Mouse (Mus musculus) R1 (cell line): ENCODE measurements around the gene Ube2l6.
A peak's percentile ranks its signal among the peaks of the same experiment; 100 is the strongest.

Experiments
- DNase-seq: peaks from one replicate; pipeline ENCODE4 v3.0.0-alpha.2; 2018; ENCODE audit warnings: low read depth, low spot score

The Ube2l6 gene

GRCm38 (mm10) chr2:84837817-84838592 lies 39.4 kb downstream of the Ube2l6 start:
- peak; percentile 89 for DNase-seq

GRCm38 (mm10) chr2:84838593-84838949 lies 39.9 kb downstream of the Ube2l6 start, which contains the start of gene Slc43a1:
TSS of gene Slc43a1 (plus strand) at chr2:84838850.
- DNase-seq = no peak

- DNase-seq = peak; percentile 57
These were observed 40.7 kb downstream of the Ube2l6 start for GRCm38 (mm10) chr2:84838993-84839980.

DNA sequence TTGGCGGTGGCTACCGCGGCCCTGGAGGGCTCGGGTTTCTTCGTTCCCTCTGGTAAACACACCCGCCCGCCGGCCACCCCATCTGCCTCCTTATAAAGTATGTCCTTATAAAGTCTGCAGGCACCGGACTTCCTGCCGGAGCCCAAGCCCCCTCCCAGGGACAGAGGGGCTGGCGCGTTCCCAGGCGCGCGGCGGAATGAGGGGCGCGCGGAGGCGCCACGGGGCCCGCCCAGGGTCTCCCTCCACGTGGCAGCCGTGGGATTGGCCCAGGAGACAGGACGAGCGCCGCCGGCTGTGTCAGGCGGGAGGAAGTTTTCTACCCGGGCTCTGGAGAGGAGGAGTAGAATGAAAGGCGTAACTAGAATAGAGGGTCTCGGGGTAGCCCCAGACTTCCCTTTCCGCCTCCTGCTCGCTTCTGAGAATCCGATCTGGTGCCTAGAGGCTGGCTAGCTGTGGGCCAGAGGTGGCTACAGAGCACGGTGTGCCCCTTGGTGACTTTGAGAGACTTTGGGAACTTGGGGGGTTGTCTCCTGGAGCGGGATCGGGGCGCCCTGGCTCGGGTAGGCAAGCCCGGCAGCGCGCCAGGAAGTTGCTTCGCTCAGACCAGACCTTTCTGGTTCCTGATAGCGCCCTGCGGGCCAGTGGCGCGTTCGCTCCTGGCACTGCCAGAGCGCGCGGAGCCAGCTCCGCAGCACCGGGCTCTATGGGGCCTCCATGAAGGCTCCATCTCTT lies 41.6 kb downstream of the Ube2l6 start:
- DNase-seq = peak; percentile 84

DNA sequence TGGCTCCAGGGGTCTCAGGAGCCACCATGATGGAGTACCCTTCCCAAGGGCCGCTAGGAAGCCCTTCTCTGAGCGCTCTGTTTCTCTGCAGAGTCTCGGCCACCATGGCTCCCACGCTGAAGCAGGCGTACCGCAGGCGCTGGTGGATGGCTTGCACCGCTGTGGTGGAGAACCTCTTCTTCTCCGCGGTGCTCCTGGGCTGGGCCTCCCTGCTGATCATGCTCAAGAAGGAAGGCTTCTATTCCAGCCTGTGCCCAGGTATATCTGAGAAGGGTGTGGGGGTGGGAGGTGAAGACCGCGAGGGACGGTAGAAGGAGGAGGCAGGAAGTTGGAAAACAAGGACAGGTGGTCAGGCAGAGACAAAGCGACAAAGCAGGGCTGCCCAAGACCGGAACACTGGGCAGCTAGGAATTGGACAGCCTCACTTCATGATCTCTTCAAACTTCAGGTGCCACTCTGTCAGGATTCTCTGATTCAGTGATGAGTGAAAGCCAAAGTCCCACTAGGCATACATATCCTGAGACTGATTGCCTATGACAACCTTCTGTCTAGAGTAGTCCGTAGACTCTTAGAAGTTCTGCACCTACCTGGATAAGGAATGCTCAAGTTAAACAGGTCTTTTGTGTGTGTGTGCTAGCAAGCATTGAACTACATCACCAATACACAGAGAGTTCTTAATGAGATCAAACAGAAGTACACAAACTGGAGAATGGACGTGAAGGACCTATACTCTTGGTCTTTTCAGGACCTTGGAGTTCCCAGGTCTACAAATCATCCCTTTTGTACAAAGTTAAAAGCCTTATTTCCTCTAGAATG lies 42.3 kb downstream of the Ube2l6 start:
- no peak for DNase-seq

DNA sequence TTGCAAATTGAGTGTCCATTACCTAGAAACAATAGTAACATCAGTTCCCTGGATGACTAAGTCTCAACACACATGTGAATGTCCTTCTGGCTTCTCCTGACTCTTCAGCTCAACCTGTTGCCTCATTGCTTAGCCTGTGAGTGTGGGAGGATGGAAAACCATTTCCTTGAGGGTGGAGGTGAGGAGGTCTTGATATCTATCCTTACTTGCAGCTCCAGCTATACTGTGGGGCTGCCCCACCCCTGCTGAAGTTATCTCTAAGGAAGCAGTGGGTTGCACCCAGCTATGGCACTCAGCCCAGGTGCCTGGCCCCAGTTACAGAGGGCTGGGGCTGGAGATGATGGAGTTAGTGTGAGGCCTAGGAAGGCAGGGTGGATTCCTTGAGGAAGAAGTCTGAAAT lies 43.3 kb downstream of the Ube2l6 start:
- DNase-seq = no peak

- no peak for DNase-seq
These were observed 45.0 kb downstream of the Ube2l6 start for GRCm38 (mm10) chr2:84843654-84844053.

DNA sequence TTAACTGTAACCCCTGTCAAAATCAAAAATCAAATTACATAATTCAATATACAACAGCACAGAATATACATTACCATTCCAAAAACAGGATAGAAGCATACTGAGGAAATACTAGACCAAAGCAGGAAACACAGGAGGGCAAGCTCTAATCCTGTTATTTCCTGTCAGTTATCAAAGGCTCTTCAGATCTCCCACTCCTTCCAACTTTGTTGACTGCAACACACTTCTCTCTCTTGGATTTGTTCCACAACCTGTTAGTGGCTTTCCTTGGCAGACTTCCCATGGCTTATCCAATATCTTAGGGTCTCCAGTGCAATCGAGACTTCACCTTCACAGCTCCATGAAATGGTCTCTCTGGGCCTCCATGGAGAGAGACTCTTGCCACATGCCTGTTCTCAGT lies 46.6 kb downstream of the Ube2l6 start:
- no peak for DNase-seq

DNA sequence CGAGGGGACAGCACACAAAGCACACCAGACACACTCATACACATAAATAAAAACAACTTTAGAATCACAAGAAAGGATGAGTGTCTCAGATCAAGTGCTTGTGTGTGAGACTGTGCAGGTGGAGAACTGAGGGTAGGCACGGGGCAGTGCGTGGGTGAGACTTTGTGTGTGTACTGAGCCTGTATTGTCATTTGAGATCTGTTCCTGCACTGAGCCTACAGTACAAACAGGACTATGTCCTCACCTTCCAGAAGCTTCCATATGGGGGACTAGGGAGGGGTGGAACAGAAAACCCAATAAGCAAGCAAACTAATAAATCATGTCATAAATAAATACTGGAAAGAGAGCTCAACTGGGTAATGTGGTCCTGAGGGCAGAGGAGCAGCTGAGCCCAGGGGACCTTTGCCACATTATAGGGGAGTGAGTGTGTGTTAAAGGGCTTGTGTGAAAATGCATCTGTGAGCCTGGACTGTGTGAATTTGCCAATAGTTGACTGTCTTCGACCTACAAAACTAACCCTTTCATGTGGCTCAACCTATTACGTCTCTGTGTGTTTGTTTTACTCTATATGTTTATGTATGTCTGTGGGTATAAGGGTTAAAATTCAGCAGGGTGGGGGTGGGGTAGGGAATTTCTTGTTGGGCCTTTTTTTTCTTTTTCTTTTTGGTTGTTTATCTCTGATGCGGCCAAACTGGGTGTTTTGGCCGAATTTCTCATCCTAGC lies 51.9 kb downstream of the Ube2l6 start:
- no peak for DNase-seq

- DNase-seq = peak; percentile 79
These were observed 52.8 kb downstream of the Ube2l6 start for GRCm38 (mm10) chr2:84851130-84852040.

- DNase-seq = peak; percentile 53
These were observed 57.1 kb downstream of the Ube2l6 start for GRCm38 (mm10) chr2:84855732-84856131.

DNA sequence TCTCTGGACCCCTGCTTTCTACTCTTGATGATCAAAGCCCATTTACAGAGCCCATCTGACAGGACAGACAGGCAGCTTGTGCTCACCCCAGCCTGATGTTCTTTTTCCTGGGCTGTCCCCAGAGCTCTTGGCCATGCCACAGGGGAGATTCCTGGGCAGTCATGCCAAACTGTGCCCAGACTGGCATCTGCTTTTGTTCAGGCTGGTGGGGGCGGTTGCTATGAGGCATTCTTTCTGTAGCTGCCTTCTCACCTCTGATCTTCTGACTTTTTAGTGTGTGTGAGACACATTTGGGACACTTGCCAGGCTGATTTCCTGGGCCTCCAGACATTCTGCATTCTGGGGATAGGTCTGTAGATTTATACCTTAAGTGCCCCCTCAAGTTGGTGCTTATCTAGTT lies 59.9 kb downstream of the Ube2l6 start:
- DNase-seq = no peak
